Mouse (Mus musculus) hindbrain, embryonic 11.5 days (tissue): Measurements from ENCODE around the gene Upf1. TPM values are rescaled to one million over a fixed set of nuclear protein-coding genes. Genes with fewer than 3 reads are reported as not detected.

Source experiments
- ATAC-seq: fragments of 200-750 bp; cut with Nextera tagmentation; 2 replicates; pipeline ENCODE4 v1.8.0; 2017; ENCODE audit warnings: mild to moderate bottlenecking, moderate TSS enrichment, moderate library complexity; ENCODE audit not compliant: low FRiP score
- DNase-seq: peaks from one replicate; pipeline ENCODE4 v3.0.0-alpha.2; 2015; ENCODE audit warnings: low spot score
- H3K27ac ChIP-seq: fragments of 300-500 bp; sonication (generic); 2 replicates; pipeline ENCODE4 v1.5.1; 2014; ENCODE audit warnings: mild to moderate bottlenecking, low read depth, low read length
- H3K27me3 ChIP-seq: fragments of 300-500 bp; sonication (generic); 2 replicates; pipeline ENCODE4 v1.6.1; 2014; ENCODE audit warnings: mild to moderate bottlenecking, low read length, moderate library complexity, mixed read lengths; ENCODE audit not compliant: control insufficient read depth, insufficient read depth
- H3K36me3 ChIP-seq: fragments of 300-500 bp; sonication (generic); 2 replicates; pipeline ENCODE4 v1.6.1; 2014; ENCODE audit warnings: mild to moderate bottlenecking, low read length, moderate library complexity, mixed read lengths; ENCODE audit not compliant: control insufficient read depth, insufficient read depth
- H3K4me1 ChIP-seq: fragments of 300-500 bp; sonication (generic); replicated peaks from 2 replicates; pipeline ENCODE4 v1.6.1; 2014; ENCODE audit warnings: low read length, mixed read lengths; ENCODE audit not compliant: control insufficient read depth, insufficient read depth
- H3K4me2 ChIP-seq: fragments of 300-500 bp; sonication (generic); replicated peaks from 2 replicates; pipeline ENCODE4 v1.6.1; 2014; ENCODE audit warnings: mild to moderate bottlenecking, low read depth, low read length
- H3K4me3 ChIP-seq: fragments of 300-500 bp; sonication (generic); 2 replicates; pipeline ENCODE4 v1.5.1; 2014; ENCODE audit warnings: low read depth, low read length
- H3K9ac ChIP-seq: fragments of 300-500 bp; sonication (generic); 2 replicates; pipeline ENCODE4 v1.6.1; 2014; ENCODE audit warnings: low read depth, low read length
- H3K9me3 ChIP-seq: fragments of 300-500 bp; sonication (generic); 2 replicates; pipeline ENCODE4 v1.6.1; 2016; ENCODE audit warnings: low read length; ENCODE audit not compliant: control insufficient read depth
- WGBS: fragments of 180-500 bp; shearing (Covaris S2); extraction: QIAGEN DNeasy Blood & Tissue Kit; methylation state at CpG from one replicate; pipeline ENCODE4 v1.1.7; 2014; 5-methylcytosine and 5-hydroxymethylcytosine counted together
- polyA plus RNA-seq: library from polyadenylated mRNA; unstranded; fragments of >200 nt; fragmentation: Nextera tagmentation; extraction: Ambion mirVana; gene quantifications from 2 replicates; pipeline ENCODE4 v1.2.1, GENCODE M21; 2014

Gene Upf1
- polyA plus RNA-seq, 1 experiment from 2014 or later, result 21.4 TPM

GRCm38 (mm10) chr8:70338931-70339330 lies 14.1 kb downstream of the Upf1 start:
- H3K4me1 ChIP-seq, result no peaks in the 10 kb centered on the region
- ATAC-seq (no peak), DNase-seq (no peak)
- H3K27me3 ChIP-seq, result no peaks in the 10 kb centered on the region
- peaks cover 29% of the 10 kb centered on the region for H3K36me3 ChIP-seq
- 94% methylated on average over 7 of the region's 7 CpGs for WGBS
- no peak overlapping the region for H3K4me3 ChIP-seq
- no peaks in the 10 kb centered on the region for H3K9me3 ChIP-seq
- no peak overlapping the region for H3K9ac ChIP-seq
- no peak overlapping the region for H3K4me2 ChIP-seq
- H3K27ac ChIP-seq, result no peak overlapping the region

- no peak overlapping the region for H3K9ac ChIP-seq
- H3K36me3 ChIP-seq, result peaks cover 13% of the 10 kb centered on the region
- no peak overlapping the region for H3K4me3 ChIP-seq
- no peak overlapping the region for H3K27ac ChIP-seq
- H3K4me2 ChIP-seq, result no peak overlapping the region
- H3K27me3 ChIP-seq, result peaks cover 5% of the 10 kb centered on the region
- H3K9me3 ChIP-seq, result no peaks in the 10 kb centered on the region
- DNase-seq (no peak), ATAC-seq (no peak)
- 92% methylated on average over 6 of the region's 6 CpGs for WGBS
- H3K4me1 ChIP-seq, result peaks cover 21% of the 10 kb centered on the region
Observed at GRCm38 (mm10) chr8:70332878-70333202, 20.2 kb downstream of the Upf1 start.

DNA sequence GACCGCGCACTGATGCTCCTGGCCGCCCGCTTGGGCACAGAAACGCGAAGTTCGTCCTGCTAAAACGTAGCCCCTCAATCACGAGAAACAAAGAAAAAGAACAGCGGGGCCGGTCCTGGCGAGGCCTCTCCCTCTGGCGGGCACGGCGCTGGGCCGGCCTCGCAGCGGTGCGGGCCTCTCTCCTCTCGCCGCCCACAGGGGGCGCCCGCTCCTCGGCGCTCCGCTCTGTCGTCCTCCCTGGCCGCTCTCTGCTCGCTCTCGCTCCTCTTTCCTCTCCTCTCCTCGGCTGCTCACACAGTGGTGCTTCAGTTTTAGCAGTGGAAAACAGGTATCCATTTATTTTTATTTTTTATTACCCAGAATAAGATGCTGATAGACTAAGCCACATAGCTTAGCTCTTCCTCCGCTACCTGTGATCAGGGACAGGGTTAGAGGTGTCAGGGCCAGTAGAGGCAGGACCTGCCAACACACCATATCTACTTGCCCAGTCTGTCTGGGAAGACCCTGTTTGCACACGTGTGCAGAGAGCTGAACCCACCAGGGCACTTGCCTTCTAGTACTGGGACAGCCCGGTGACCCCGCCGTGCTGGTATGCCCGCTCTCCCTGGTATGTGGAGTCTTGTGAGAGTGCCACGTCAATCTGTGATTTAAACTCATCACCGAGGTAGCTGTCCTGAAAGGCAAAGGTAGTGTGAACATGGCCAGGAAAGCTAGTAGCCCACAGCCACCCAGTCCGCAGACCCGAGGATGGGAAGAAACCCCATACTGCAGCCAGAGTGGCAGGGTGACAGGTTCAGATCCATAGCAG lies 20.8 kb downstream of the Upf1 start:
- ATAC-seq (peak; percentile 68), DNase-seq (peak; percentile 92)
- Histone ChIP-seq H3K9ac (no peak overlapping the region), H3K4me2 (no peak overlapping the region), H3K9me3 (no peaks in the 10 kb centered on the region), H3K4me1 (peaks cover 21% of the 10 kb centered on the region), H3K36me3 (peaks cover 13% of the 10 kb centered on the region), H3K27me3 (peaks cover 5% of the 10 kb centered on the region), H3K27ac (no peak overlapping the region), H3K4me3 (no peak overlapping the region)
- 23% methylated on average over 41 of the region's 41 CpGs for WGBS

- Histone ChIP-seq H3K4me2 (no peak overlapping the region), H3K36me3 (peaks cover 13% of the 10 kb centered on the region), H3K9me3 (no peaks in the 10 kb centered on the region), H3K4me1 (peaks cover 21% of the 10 kb centered on the region), H3K9ac (no peak overlapping the region), H3K27ac (no peak overlapping the region), H3K4me3 (no peak overlapping the region), H3K27me3 (peaks cover 5% of the 10 kb centered on the region)
- DNase-seq, result peak; percentile 40
- WGBS, result 61% methylated on average over 19 of the region's 19 CpGs
- ATAC-seq, result peak; percentile 4; the same call in 1 of the 2 replicates
Observed at GRCm38 (mm10) chr8:70331526-70331925, 21.6 kb downstream of the Upf1 start.

DNA sequence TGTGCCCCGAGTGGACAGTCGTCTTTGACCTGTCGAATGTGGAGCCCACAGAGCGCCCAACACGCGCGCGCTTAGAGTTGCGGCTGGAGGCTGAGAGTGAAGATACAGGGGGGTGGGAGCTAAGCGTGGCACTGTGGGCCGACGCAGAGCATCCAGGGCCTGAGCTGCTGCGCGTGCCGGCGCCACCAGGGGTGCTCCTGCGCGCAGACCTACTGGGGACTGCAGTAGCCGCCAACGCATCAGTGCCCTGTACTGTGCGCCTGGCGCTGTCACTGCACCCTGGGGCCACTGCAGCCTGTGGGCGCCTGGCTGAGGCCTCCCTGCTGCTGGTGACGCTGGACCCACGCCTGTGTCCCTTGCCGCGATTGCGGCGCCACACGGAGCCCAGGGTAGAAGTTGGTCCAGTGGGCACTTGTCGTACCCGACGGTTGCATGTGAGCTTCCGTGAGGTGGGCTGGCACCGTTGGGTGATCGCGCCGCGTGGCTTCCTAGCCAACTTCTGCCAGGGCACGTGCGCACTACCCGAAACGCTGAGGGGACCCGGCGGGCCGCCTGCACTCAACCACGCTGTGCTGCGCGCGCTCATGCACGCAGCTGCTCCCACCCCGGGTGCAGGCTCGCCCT lies 22.2 kb downstream of the Upf1 start:
- Histone ChIP-seq H3K4me1 (peaks cover 21% of the 10 kb centered on the region), H3K4me2 (peak overlapping the region; percentile 18), H3K27ac (no peak overlapping the region), H3K9me3 (no peaks in the 10 kb centered on the region), H3K27me3 (peaks cover 5% of the 10 kb centered on the region), H3K9ac (no peak overlapping the region; the same call in 1 of the 2 replicates), H3K36me3 (peaks cover 10% of the 10 kb centered on the region), H3K4me3 (0 out of 2 replicates have a peak overlapping the region, but pooled peaks have one; percentile 8)
- ATAC-seq (peak; percentile 85), DNase-seq (peak; percentile 80)
- 25% methylated on average over 52 of the region's 53 CpGs for WGBS

- peak overlapping the region; percentile 32 for H3K4me2 ChIP-seq
- ATAC-seq (peak; percentile 59), DNase-seq (peak; percentile 55)
- peaks cover 21% of the 10 kb centered on the region for H3K4me1 ChIP-seq
- H3K27ac ChIP-seq, result no peak overlapping the region
- H3K9ac ChIP-seq, result no peak overlapping the region; the same call in 1 of the 2 replicates
- H3K27me3 ChIP-seq, result peaks cover 5% of the 10 kb centered on the region
- no peaks in the 10 kb centered on the region for H3K9me3 ChIP-seq
- H3K4me3 ChIP-seq, result 0 out of 2 replicates have a peak overlapping the region, but pooled peaks have one; percentile 8
- 4% methylated on average over 45 of the region's 45 CpGs for WGBS
- H3K36me3 ChIP-seq, result peaks cover 6% of the 10 kb centered on the region
Observed at GRCm38 (mm10) chr8:70329835-70330740, 23.0 kb downstream of the Upf1 start.

- peak within 1 kb of the TSS; percentile 32 for H3K4me2 ChIP-seq
- no peak within 1 kb of the TSS for H3K27ac ChIP-seq
- no peak within 1 kb of the TSS; the same call in 1 of the 2 replicates for H3K9ac ChIP-seq
- no peak for DNase-seq
- H3K4me1 ChIP-seq, result peaks cover 21% of the 10 kb centered on the region
- no peaks in the 10 kb centered on the region for H3K9me3 ChIP-seq
- 0 out of 2 replicates have a peak within 1 kb of the TSS, but pooled peaks have one; percentile 8 for H3K4me3 ChIP-seq
- 21% methylated on average over 14 of the region's 14 CpGs for WGBS
- ATAC-seq, result no peak
- H3K36me3 ChIP-seq, result peaks cover 4% of the 10 kb centered on the region; the same call in 1 of the 2 replicates
- peaks cover 5% of the 10 kb centered on the region for H3K27me3 ChIP-seq
Observed at GRCm38 (mm10) chr8:70329124-70329834, 23.8 kb downstream of the Upf1 start, which contains the start of gene Gdf1. Gdf1 (plus strand) TSS chr8:70329817.

- Histone ChIP-seq H3K36me3 (peaks cover 2% of the 10 kb centered on the region; the same call in 1 of the 2 replicates), H3K9ac (no peak overlapping the region), H3K4me3 (no peak overlapping the region), H3K4me1 (peaks cover 21% of the 10 kb centered on the region), H3K27me3 (peaks cover 5% of the 10 kb centered on the region), H3K4me2 (no peak overlapping the region), H3K9me3 (no peaks in the 10 kb centered on the region), H3K27ac (no peak overlapping the region)
- DNase-seq, result no peak
- ATAC-seq, result no peak
- 97% methylated on average over 6 of the region's 6 CpGs for WGBS
Observed at GRCm38 (mm10) chr8:70327512-70327911, 25.6 kb downstream of the Upf1 start.
